Mouse (Mus musculus): ENCODE measurements around the gene Pde4c. TPM values are rescaled to one million over a fixed set of nuclear protein-coding genes. Genes with fewer than 3 reads are reported as not detected.

Pde4c gene
- total RNA-seq, 2 experiments from 2014 or later = 2.4 to 3.0 TPM

- peak; percentile 79 for TF ChIP-seq CTCF (IDR thresholded peaks at IDR 0.05)
Observed at GRCm38 (mm10) chr8:70752000-70752764, 28.7 kb downstream of the Pde4c start.

GRCm38 (mm10) chr8:70753151-70753550 is 29.6 kb downstream of the Pde4c start:
- Histone ChIP-seq H3K4me3 (peak overlapping the region; percentile 92), H3K27ac (peak overlapping the region; percentile 96)
- intact Hi-C loops (cut with DNase I) = loop anchor here (2.0 kb wide), 1 partner anchor 32 kb away; no protein-coding TSS in a partner anchor
- DNase-seq = peak; percentile 98
- no peak for TF ChIP-seq CTCF (IDR thresholded peaks at IDR 0.05)

More at GRCm38 (mm10) chr8:70752000-70752764, 28.7 kb downstream of the Pde4c start:
- intact Hi-C loops (cut with DNase I) = loop anchor here (2.0 kb wide), 1 partner anchor 31 kb away; no protein-coding TSS in a partner anchor
- H3K4me3 ChIP-seq = peak overlapping the region; percentile 92
- DNase-seq = peak; percentile 79
- peak overlapping the region; percentile 96 for H3K27ac ChIP-seq

GRCm38 (mm10) chr8:70754043-70754870 is 30.7 kb downstream of the Pde4c start, which contains the start of gene Rab3a:
Gene Rab3a (plus strand): TSS chr8:70754679.
- DNase-seq = peak; percentile 98
- Histone ChIP-seq H3K27ac (peak within 1 kb of the TSS; percentile 96), H3K4me3 (peak within 1 kb of the TSS; percentile 92)
- no peak for TF ChIP-seq CTCF (IDR thresholded peaks at IDR 0.05)
- intact Hi-C loops (cut with DNase I) = no loop called here

GRCm38 (mm10) chr8:70754871-70755660 is 31.5 kb downstream of the Pde4c start:
- no peak for TF ChIP-seq CTCF (IDR thresholded peaks at IDR 0.05)
- intact Hi-C loops (cut with DNase I) = no loop called here
- Histone ChIP-seq H3K27ac (peak overlapping the region; percentile 96), H3K4me3 (peak overlapping the region; percentile 92)
- DNase-seq = peak; percentile 74

GRCm38 (mm10) chr8:70755661-70756475 is 32.3 kb downstream of the Pde4c start:
- Histone ChIP-seq H3K4me3 (peak overlapping the region; percentile 92), H3K27ac (peak overlapping the region; percentile 96)
- peak; percentile 32 for DNase-seq
- no peak for TF ChIP-seq CTCF (IDR thresholded peaks at IDR 0.05)
- intact Hi-C loops (cut with DNase I) = no loop called here

GRCm38 (mm10) chr8:70756476-70757040 is 33.0 kb downstream of the Pde4c start:
- DNase-seq = peak; percentile 16
- intact Hi-C loops (cut with DNase I) = no loop called here
- H3K27ac ChIP-seq = peak overlapping the region; percentile 96
- TF ChIP-seq CTCF (IDR thresholded peaks at IDR 0.05) = no peak
- no peak overlapping the region; the same call in 1 of the 2 replicates for H3K4me3 ChIP-seq

GRCm38 (mm10) chr8:70757523-70758307 is 34.2 kb downstream of the Pde4c start:
- intact Hi-C loops (cut with DNase I) = no loop called here
- H3K4me3 ChIP-seq = no peak overlapping the region
- DNase-seq = peak; percentile 42
- H3K27ac ChIP-seq = peak overlapping the region; percentile 96
- peak; percentile 50 for TF ChIP-seq CTCF (IDR thresholded peaks at IDR 0.05)

GRCm38 (mm10) chr8:70758308-70758615 is 34.7 kb downstream of the Pde4c start:
- Histone ChIP-seq H3K4me3 (no peak overlapping the region), H3K27ac (peak overlapping the region; percentile 94; the same call in 1 of the 2 replicates)
- TF ChIP-seq CTCF (IDR thresholded peaks at IDR 0.05) = no peak
- DNase-seq = peak; percentile 21
- intact Hi-C loops (cut with DNase I) = no loop called here

GRCm38 (mm10) chr8:70758616-70759561 is 35.4 kb downstream of the Pde4c start:
- intact Hi-C loops (cut with DNase I) = no loop called here
- peak overlapping the region; percentile 94 for H3K27ac ChIP-seq
- DNase-seq = peak; percentile 69

More at GRCm38 (mm10) chr8:70758616-70759561, 35.4 kb downstream of the Pde4c start:
- no peak for TF ChIP-seq CTCF (IDR thresholded peaks at IDR 0.05)
- H3K4me3 ChIP-seq = peak overlapping the region; percentile 88

All from gastrocnemius, adult 2 months (tissue).